8 mouse cellular contexts compared by ENCODE assay signal in the genomic region with DNA sequence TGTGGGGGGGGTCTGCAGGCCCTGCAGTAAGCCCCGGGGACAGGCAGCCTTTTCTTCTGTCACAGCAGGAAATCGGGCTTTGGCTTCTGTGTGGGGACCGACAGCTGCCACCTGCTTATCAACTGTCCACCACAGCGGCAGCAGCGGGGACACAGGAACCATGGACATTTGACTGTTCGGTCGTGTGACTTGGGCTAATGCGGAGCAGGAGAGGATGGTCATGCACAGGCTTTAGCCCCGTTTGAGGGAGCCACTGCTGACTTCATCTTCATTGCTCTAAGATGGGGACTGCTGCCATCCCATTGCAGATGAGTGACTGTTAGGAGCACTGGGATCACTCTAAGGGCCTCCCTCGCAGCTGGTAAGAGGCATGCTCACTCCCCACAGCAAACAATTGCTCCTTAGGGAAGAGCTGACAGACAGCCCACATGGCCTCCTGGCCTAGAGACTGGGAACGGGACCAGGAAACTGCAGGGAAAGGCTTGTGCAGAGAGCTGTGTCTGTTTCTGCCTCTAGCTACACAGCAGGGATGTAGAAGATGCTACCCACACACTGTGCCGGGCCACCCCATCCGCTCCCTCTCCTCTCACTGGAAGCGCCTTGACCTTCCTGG.
A peak's percentile ranks its signal among the peaks of the same experiment; 100 is the strongest.
DNase-seq lines count a peak whose midpoint lies in the region; ATAC-seq and TF ChIP-seq lines count a peak whose summit lies in the region.

No protein-coding gene starts in this region.

- H3K4me3 ChIP-seq in embryonic facial prominence, embryonic 15.5 days (replicated peaks): no peak overlapping the region
- H3K4me3 ChIP-seq in layer of hippocampus, adult 2 months: no peak overlapping the region
- no peak overlapping the region for H3K4me3 ChIP-seq in thymus, adult 2 months (ENCODE audit: control insufficient read depth, insufficient read depth, low read length)
- no peak overlapping the region for H3K4me3 ChIP-seq in intestine, embryonic 15.5 days (replicated peaks)

- H3K9me3 ChIP-seq in embryonic facial prominence, embryonic 15.5 days (replicated peaks): no peaks in the 10 kb centered on the region
- H3K9me3 ChIP-seq in intestine, embryonic 15.5 days: no peaks in the 10 kb centered on the region

- intact Hi-C loops in gastrocnemius, postnatal 36 days (cut with DNase I): no loop called here

- no peak for TF ChIP-seq POLR2A in thymus, adult 2 months (IDR thresholded peaks at IDR 0.05; ENCODE audit: control insufficient read depth, extremely low read depth, insufficient read depth, low read length, poor library complexity)

- H3K9ac ChIP-seq in embryonic facial prominence, embryonic 15.5 days: no peak overlapping the region
- no peak overlapping the region for H3K9ac ChIP-seq in intestine, embryonic 15.5 days

- ATAC-seq in embryonic facial prominence, embryonic 15.5 days (ENCODE audit: insufficient number of reproducible peaks, low FRiP score, low TSS enrichment, low read depth): peak; percentile 36; the same call in 1 of the 2 replicates
- no peak for ATAC-seq in intestine, embryonic 15.5 days

- H3K4me1 ChIP-seq in embryonic facial prominence, embryonic 15.5 days: peaks cover 19% of the 10 kb centered on the region
- no peaks in the 10 kb centered on the region for H3K4me1 ChIP-seq in thymus, adult 2 months (replicated peaks; ENCODE audit: control insufficient read depth, insufficient read depth, low read length)
- peaks cover 18% of the 10 kb centered on the region for H3K4me1 ChIP-seq in intestine, embryonic 15.5 days (replicated peaks)

- H3K27me3 ChIP-seq in embryonic facial prominence, embryonic 15.5 days: no peaks in the 10 kb centered on the region
- H3K27me3 ChIP-seq in thymus, adult 2 months (ENCODE audit: control insufficient read depth, insufficient read depth, low read length): no peaks in the 10 kb centered on the region
- H3K27me3 ChIP-seq in intestine, embryonic 15.5 days (replicated peaks): no peaks in the 10 kb centered on the region

- no peak overlapping the region for H3K27ac ChIP-seq in embryonic facial prominence, embryonic 15.5 days (replicated peaks)
- H3K27ac ChIP-seq in layer of hippocampus, adult 2 months: peak overlapping the region; percentile 57; the same call in 1 of the 2 replicates
- H3K27ac ChIP-seq in thymus, adult 2 months (ENCODE audit: control insufficient read depth, insufficient read depth, low read length): no peak overlapping the region
- no peak overlapping the region for H3K27ac ChIP-seq in intestine, embryonic 15.5 days

- H3K4me2 ChIP-seq in embryonic facial prominence, embryonic 15.5 days (replicated peaks): no peak overlapping the region
- no peak overlapping the region for H3K4me2 ChIP-seq in intestine, embryonic 15.5 days (replicated peaks)

- 37% methylated on average over 14 of the region's 14 CpGs for WGBS in embryonic facial prominence, embryonic 15.5 days
- 81% methylated on average over 14 of the region's 14 CpGs for WGBS in thymus, adult 2 months
- 55% methylated on average over 14 of the region's 14 CpGs for WGBS in intestine, embryonic 15.5 days

- H3K36me3 ChIP-seq in embryonic facial prominence, embryonic 15.5 days: no peaks in the 10 kb centered on the region
- no peaks in the 10 kb centered on the region for H3K36me3 ChIP-seq in thymus, adult 2 months (ENCODE audit: control insufficient read depth, insufficient read depth, low read length)
- no peaks in the 10 kb centered on the region for H3K36me3 ChIP-seq in intestine, embryonic 15.5 days

- no peak for TF ChIP-seq CTCF in layer of hippocampus, adult 2 months (conservative IDR thresholded peaks at IDR 0.05)
- no peak for TF ChIP-seq CTCF in thymus, adult 2 months (IDR thresholded peaks at IDR 0.05; ENCODE audit: borderline replicate concordance, control insufficient read depth, extremely low read depth, insufficient read depth, low read length, poor library complexity)

- peak; percentile 23 for DNase-seq in gastrocnemius, postnatal 10 days
- DNase-seq in gastrocnemius, postnatal 36 days: no peak
- DNase-seq in Muller cell, postnatal 12 days (ENCODE audit: inconsistent ontology term): peak; percentile 64
- DNase-seq in layer of hippocampus, adult 2 months (ENCODE audit: low spot score in 2 of 2): peak; percentile 42 to 57
- peak; percentile 81 for DNase-seq in retina, postnatal 1 day
- no peak for DNase-seq in thymus, adult 2 months

Comparison
In these comparisons a context has a peak if more than half of its experiments do, and no peak if none do; other contexts are left out.
1. DNase-seq: peak in gastrocnemius, postnatal 10 days (single experiment), Muller cell, postnatal 12 days (single experiment), layer of hippocampus, adult 2 months (2 of 2) and retina, postnatal 1 day (single experiment); none in gastrocnemius, postnatal 36 days (0 of 2) and thymus, adult 2 months (single experiment).